Mouse (Mus musculus): ENCODE results near the gene Tardbp. TPM values are rescaled to one million over a fixed set of nuclear protein-coding genes. Genes with fewer than 3 reads are reported as not detected.

Gene Tardbp
- polyA plus RNA-seq, 1 experiment from 2014 or later: 128 TPM

DNA sequence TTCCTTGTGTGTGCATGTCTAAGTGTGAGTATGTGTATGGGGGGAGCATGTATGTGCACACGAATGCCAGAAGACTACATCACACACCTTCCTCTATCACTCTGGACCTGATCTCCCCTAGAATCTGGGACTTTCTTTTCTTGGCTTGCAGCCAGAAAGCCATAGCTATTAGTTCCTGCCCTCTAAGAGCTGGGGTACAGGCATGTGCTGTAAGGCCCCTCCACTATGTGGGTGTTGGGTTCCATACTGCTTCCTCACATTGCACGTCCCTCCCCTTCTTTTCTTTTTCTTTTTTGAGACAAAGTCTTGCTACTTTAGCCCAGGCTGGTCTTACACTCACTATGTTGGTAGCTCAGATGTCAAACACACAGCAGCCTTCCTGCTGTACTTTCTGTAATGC lies 8.5 kb upstream of the Tardbp start:
- no peak for ATAC-seq (ENCODE audit: insufficient read depth)
- WGBS (ENCODE audit: insufficient replicate concordance): 43% methylated on average over 2 of the region's 2 CpGs
- Histone ChIP-seq H3K27me3 (no peaks in the 10 kb centered on the region), H3K4me3 (replicated peaks) (no peak overlapping the region), H3K36me3 (replicated peaks) (no peaks in the 10 kb centered on the region), H3K9me3 (replicated peaks) (no peaks in the 10 kb centered on the region), H3K9ac (no peak overlapping the region), H3K4me1 (replicated peaks) (peaks cover 4% of the 10 kb centered on the region), H3K4me2 (no peak overlapping the region), H3K27ac (replicated peaks) (no peak overlapping the region)

DNA sequence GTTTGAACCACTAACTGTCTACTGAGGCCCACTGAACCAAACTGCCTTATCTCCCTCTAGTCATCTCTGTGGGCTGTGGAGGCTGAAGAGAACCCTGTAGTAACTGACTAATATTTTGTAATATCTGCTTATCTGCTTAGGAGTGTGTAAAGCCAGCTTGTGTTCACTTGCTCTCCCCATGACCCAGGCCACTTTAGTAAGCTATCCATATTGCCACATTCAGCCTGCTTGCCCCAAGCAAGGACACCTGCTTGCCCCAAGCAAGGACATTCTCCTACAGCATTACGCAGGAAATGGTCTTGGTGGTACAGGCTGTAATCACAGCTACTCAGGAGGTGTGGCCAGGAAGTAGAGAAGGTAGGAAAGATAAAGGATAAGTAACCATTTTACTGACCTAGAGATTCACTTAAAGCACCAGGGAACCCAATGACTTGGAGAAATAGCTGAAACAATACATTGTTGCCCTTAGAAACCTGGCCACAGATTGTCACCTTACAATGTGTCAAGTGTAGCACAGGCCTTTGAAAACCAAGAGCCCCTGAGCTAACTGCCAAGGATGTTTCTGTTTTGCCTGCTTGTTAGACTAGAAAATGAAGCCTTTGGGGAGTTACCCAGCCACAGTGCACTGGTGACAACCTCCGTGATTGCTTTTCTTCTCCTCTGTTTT lies 6.7 kb upstream of the Tardbp start:
- H3K36me3 ChIP-seq (replicated peaks): no peaks in the 10 kb centered on the region
- 27% methylated on average over 2 of the region's 2 CpGs for WGBS (ENCODE audit: insufficient replicate concordance)
- H3K4me3 ChIP-seq (replicated peaks): no peak overlapping the region
- H3K4me1 ChIP-seq (replicated peaks): peaks cover 4% of the 10 kb centered on the region
- H3K4me2 ChIP-seq: no peak overlapping the region
- no peaks in the 10 kb centered on the region for H3K27me3 ChIP-seq
- no peak for ATAC-seq (ENCODE audit: insufficient read depth)
- no peak overlapping the region for H3K9ac ChIP-seq
- H3K27ac ChIP-seq (replicated peaks): no peak overlapping the region
- no peaks in the 10 kb centered on the region for H3K9me3 ChIP-seq (replicated peaks)

DNA sequence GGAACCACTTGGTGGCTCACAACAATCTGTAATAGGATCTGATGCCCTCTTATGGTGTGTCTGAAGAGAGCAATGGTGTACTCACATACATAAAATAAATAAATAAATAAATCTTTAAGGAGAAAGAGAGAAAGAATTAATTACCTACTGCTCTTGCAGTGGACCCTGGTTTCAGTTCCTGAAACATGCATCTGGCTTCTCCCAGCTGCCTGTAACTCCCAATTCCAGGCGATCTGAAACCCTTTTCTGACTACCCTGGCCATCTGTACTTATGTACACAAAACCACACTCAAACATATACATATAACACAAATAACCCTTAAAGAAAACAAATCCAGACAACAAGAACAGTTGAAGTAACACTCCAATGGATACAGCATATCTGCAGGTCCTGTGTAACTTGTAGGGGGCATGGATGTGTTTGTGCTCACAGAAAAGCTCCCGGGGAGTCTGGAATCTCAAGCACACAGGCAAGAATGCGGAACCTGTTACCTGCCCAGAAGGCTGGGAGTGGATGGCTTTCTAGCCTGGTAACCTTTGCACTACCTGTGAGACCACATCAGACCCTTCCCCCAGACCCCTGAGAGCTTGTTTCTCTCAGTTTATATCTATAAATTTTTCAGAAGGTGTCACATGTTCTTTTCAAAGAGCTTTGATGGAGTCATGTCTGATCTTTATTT lies 5.3 kb upstream of the Tardbp start:
- WGBS (ENCODE audit: insufficient replicate concordance): 57% methylated on average over 3 of the region's 3 CpGs
- no peak overlapping the region for H3K4me2 ChIP-seq
- no peak overlapping the region for H3K4me3 ChIP-seq (replicated peaks)
- ATAC-seq (ENCODE audit: insufficient read depth): no peak
- no peaks in the 10 kb centered on the region for H3K9me3 ChIP-seq (replicated peaks)
- no peaks in the 10 kb centered on the region for H3K36me3 ChIP-seq (replicated peaks)
- no peaks in the 10 kb centered on the region for H3K27me3 ChIP-seq
- no peak overlapping the region for H3K9ac ChIP-seq
- peaks cover 10% of the 10 kb centered on the region for H3K4me1 ChIP-seq (replicated peaks)
- no peak overlapping the region for H3K27ac ChIP-seq (replicated peaks)

DNA sequence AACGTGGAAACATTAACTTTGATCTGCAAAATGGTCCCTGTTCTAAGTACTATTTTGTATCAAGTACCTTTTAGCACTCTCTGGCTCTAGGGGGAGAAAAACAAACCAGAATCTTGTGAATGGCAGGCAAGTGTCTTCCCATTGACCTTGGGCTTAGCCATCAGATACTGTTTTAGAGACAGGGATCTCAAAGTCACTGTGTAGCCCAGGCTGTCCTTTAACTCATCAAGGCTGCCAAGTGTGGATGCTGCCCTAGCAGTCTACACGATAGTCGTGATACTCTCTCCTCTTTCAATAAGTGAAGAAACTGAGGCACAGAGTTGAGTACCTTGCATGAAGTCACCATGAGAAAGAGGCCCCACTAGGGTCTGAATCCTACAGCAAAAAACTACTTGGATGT lies 427 bp upstream of the Tardbp start:
- WGBS (ENCODE audit: insufficient replicate concordance): 61% methylated on average over 3 of the region's 3 CpGs
- Histone ChIP-seq H3K9me3 (replicated peaks) (no peaks in the 10 kb centered on the region), H3K27ac (replicated peaks) (0 out of 2 replicates have a peak overlapping the region, but pooled peaks have one; percentile 6), H3K9ac (peak overlapping the region; percentile 99; the same call in 1 of the 2 replicates), H3K4me3 (replicated peaks) (peak overlapping the region; percentile 96), H3K4me2 (peak overlapping the region; percentile 88), H3K4me1 (replicated peaks) (peaks cover 39% of the 10 kb centered on the region), H3K27me3 (no peaks in the 10 kb centered on the region), H3K36me3 (replicated peaks) (peaks cover 29% of the 10 kb centered on the region)
- ATAC-seq (ENCODE audit: insufficient read depth): no peak

DNA sequence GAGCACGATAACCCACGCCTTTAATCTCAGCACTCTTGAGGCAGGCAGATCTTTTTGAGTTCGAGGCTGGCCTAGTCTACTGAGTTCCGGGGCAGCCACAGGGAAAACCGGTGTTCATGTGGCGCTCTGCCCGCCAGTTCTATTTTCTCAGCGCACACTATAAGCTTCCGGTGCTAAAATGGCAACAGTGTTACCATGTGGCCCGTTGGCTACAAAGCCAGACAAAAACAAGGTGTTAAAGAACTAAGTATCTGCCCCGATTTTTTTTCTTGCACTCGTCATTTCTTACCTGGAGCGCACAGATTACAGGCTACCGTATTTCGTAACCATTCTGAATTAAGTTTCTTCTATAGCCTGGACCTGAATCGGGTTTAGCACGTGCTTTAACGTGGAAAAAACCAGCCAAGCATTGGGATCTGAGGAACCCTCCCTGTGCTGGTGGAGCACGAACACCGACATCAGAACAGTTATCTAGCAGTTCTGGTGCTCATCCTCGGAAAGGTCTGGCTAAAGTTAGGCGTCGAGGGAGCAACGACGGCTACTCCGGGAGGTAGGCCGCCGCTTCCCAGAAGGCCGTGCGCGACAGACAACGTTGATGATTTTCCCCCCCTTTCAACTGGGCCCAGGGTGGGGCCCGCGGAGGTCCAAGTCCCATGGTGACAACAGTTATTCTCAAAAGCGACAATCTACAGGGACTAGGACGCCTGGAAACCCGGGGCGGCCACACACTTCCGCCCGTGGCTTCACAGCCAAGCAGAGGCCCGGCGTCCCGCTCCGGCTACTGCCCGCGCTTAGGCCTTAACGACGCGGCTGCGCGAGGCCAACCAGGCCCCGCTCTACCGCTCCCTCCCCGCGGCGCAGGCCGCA lies 830 bp downstream of the Tardbp start:
- peak; percentile 64 for ATAC-seq (ENCODE audit: insufficient read depth)
- WGBS (ENCODE audit: insufficient replicate concordance): under 1% methylated on average over 57 of the region's 57 CpGs
- H3K4me1 ChIP-seq (replicated peaks): peaks cover 44% of the 10 kb centered on the region
- peak overlapping the region; percentile 92 for H3K27ac ChIP-seq (replicated peaks)
- peak overlapping the region; percentile 96 for H3K4me3 ChIP-seq (replicated peaks)
- peak overlapping the region; percentile 88 for H3K4me2 ChIP-seq
- no peaks in the 10 kb centered on the region for H3K27me3 ChIP-seq
- peaks cover 42% of the 10 kb centered on the region for H3K36me3 ChIP-seq (replicated peaks)
- no peaks in the 10 kb centered on the region for H3K9me3 ChIP-seq (replicated peaks)
- H3K9ac ChIP-seq: peak overlapping the region; percentile 99

DNA sequence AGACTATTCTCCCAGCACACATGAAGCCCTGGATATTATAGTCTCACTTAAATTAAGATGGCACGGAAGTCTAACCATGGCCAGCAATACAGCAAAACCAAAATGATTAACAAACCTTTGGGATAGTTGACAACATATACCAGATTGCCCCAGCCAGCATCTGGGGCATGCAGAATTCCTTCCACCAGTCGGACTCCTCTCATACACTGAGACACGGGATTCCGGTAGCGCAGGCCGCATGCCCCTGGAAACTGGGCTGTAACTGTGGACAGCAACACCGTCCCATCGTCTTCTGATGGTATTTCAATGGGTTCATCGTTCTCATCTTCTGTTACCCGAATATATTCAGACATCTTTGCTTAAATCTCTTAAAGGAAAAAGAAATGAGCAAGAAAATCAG lies 1.8 kb downstream of the Tardbp start:
- Histone ChIP-seq H3K27me3 (no peaks in the 10 kb centered on the region), H3K9me3 (replicated peaks) (no peaks in the 10 kb centered on the region), H3K4me2 (peak overlapping the region; percentile 88), H3K27ac (replicated peaks) (no peak overlapping the region), H3K36me3 (replicated peaks) (peaks cover 50% of the 10 kb centered on the region), H3K4me3 (replicated peaks) (peak overlapping the region; percentile 96), H3K9ac (peak overlapping the region; percentile 99; the same call in 1 of the 2 replicates), H3K4me1 (replicated peaks) (peaks cover 44% of the 10 kb centered on the region)
- ATAC-seq (ENCODE audit: insufficient read depth): no peak
- WGBS (ENCODE audit: insufficient replicate concordance): 78% methylated on average over 10 of the region's 10 CpGs

DNA sequence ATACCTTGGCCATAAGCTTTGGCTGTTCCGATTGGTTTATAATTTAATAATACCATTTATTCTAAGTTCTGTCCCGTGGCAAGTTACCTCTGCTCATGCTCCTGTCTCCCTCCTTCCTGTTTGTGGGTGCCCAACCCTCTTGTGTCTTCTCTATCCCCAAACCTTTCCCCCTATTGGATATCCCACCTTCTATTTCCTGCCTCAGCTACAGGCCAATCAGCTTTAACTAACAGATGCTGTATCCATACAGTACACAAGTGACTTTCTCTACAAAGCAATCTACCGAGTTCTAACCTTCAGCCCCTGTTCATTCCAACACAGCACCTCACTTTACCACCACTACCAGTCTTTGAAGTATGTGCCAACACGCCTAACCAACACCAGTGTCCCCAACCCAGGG lies 3.2 kb downstream of the Tardbp start:
- Histone ChIP-seq H3K27ac (replicated peaks) (no peak overlapping the region), H3K9me3 (replicated peaks) (no peaks in the 10 kb centered on the region), H3K36me3 (replicated peaks) (peaks cover 64% of the 10 kb centered on the region), H3K4me3 (replicated peaks) (0 out of 2 replicates have a peak overlapping the region, but pooled peaks have one; percentile 0), H3K9ac (no peak overlapping the region), H3K27me3 (no peaks in the 10 kb centered on the region), H3K4me1 (replicated peaks) (peaks cover 47% of the 10 kb centered on the region), H3K4me2 (peak overlapping the region; percentile 24; the same call in 1 of the 2 replicates)
- ATAC-seq (ENCODE audit: insufficient read depth): no peak
- WGBS (ENCODE audit: insufficient replicate concordance): 69% methylated on average over 4 of the region's 4 CpGs

DNA sequence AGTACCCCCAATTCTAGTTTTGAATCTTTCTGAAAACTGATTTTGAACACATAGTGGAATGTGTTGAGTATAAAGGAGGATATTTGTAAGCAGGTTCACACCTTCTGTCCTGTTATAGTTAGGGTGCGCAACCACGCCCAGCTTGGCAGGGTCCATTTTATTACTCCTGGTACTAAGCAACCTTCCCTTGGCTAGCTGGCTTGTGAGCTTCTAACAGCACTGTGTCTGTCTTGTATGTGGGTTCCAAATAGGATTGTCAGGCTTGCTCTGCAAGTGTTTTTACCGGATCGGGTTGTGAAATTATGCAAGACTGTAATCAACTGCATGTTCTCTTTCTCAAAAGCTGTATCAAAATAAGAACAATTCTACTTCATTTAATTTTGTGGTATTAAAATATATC lies 4.3 kb downstream of the Tardbp start:
- Histone ChIP-seq H3K27me3 (no peaks in the 10 kb centered on the region), H3K9me3 (replicated peaks) (no peaks in the 10 kb centered on the region), H3K36me3 (replicated peaks) (peaks cover 72% of the 10 kb centered on the region), H3K4me1 (replicated peaks) (peaks cover 44% of the 10 kb centered on the region), H3K4me2 (no peak overlapping the region), H3K27ac (replicated peaks) (no peak overlapping the region), H3K4me3 (replicated peaks) (no peak overlapping the region), H3K9ac (no peak overlapping the region)
- ATAC-seq (ENCODE audit: insufficient read depth): no peak
- 83% methylated on average over 4 of the region's 4 CpGs for WGBS (ENCODE audit: insufficient replicate concordance)

DNA sequence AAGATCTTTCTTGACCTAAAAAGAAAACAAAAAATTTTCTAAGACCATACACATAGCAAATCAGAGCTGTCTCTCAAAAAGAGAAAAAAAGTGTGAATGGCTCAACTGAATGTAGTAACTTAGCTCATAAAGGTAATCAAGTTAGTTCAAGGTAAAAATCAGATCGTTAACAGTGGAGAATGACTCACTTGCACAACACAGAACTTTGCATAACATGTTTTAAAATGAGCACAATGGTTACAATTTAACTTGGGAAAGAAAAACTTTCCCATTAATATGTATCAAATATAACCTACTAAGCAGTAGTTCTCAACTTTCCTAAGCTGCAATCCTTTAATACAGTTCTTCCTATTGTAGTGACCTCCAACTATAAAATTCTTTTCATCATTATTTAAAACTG lies 6.1 kb downstream of the Tardbp start:
- peaks cover 37% of the 10 kb centered on the region for H3K4me1 ChIP-seq (replicated peaks)
- H3K27ac ChIP-seq (replicated peaks): no peak overlapping the region
- no peak for ATAC-seq (ENCODE audit: insufficient read depth)
- no peak overlapping the region for H3K4me3 ChIP-seq (replicated peaks)
- no peak overlapping the region for H3K9ac ChIP-seq
- no peaks in the 10 kb centered on the region for H3K9me3 ChIP-seq (replicated peaks)
- H3K27me3 ChIP-seq: no peaks in the 10 kb centered on the region
- peaks cover 89% of the 10 kb centered on the region for H3K36me3 ChIP-seq (replicated peaks)
- 85% methylated on average over 1 of the region's 1 CpGs for WGBS (ENCODE audit: insufficient replicate concordance)
- no peak overlapping the region for H3K4me2 ChIP-seq

DNA sequence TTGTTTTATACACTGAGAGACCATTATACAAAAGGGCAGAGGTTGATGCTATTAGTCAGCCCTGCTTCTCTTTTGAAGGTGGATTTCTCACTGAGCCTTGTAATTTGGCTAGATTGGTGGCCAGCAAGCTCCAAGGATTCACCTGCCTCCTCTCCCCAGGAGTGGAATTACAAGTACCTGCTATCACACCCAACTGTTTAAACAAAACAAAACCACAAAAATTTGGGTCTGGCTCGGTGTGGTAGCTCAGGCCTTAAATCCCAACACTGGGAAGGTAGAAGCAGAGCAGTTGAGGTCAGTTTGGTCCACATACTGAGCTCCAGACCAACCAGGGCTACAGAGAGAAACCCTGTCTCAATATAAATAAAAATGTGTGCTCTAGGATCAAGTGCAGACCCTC lies 7.0 kb downstream of the Tardbp start:
- ATAC-seq (ENCODE audit: insufficient read depth): no peak
- H3K27me3 ChIP-seq: no peaks in the 10 kb centered on the region
- WGBS (ENCODE audit: insufficient replicate concordance): 65% methylated on average over 1 of the region's 1 CpGs
- no peaks in the 10 kb centered on the region for H3K9me3 ChIP-seq (replicated peaks)
- no peak overlapping the region for H3K27ac ChIP-seq (replicated peaks)
- H3K4me2 ChIP-seq: no peak overlapping the region
- H3K4me3 ChIP-seq (replicated peaks): no peak overlapping the region
- H3K9ac ChIP-seq: no peak overlapping the region
- H3K36me3 ChIP-seq (replicated peaks): peaks cover 95% of the 10 kb centered on the region
- H3K4me1 ChIP-seq (replicated peaks): peaks cover 28% of the 10 kb centered on the region

DNA sequence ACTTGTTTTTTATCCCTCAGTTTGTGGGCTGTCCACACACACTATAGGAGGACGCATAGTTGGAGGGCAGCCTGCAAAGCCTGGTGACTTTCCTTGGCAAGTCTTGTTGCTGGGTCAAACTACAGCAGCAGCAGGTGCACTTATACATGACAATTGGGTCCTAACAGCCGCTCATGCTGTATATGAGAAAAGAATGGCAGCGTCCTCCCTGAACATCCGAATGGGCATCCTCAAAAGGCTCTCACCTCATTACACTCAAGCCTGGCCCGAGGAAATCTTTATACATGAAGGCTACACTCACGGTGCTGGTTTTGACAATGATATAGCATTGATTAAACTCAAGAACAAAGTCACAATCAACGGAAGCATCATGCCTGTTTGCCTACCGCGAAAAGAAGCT lies 13.1 kb downstream of the Tardbp start:
- Histone ChIP-seq H3K27ac (replicated peaks) (no peak overlapping the region), H3K36me3 (replicated peaks) (peaks cover 84% of the 10 kb centered on the region), H3K4me2 (no peak overlapping the region), H3K27me3 (no peaks in the 10 kb centered on the region), H3K9me3 (replicated peaks) (no peaks in the 10 kb centered on the region), H3K4me1 (replicated peaks) (0 out of 2 replicates have a peak, but pooled peaks cover 4% of the 10 kb centered on the region), H3K9ac (no peak overlapping the region), H3K4me3 (replicated peaks) (no peak overlapping the region)
- 82% methylated on average over 9 of the region's 9 CpGs for WGBS (ENCODE audit: insufficient replicate concordance)
- no peak for ATAC-seq (ENCODE audit: insufficient read depth)

All from liver, embryonic 15.5 days (tissue).